Mouse (Mus musculus) embryonic facial prominence, embryonic 11.5 days (tissue): Measurements from ENCODE around the gene Nars2. TPM values are rescaled to one million over a fixed set of nuclear protein-coding genes. Genes with fewer than 3 reads are reported as not detected.

Experiments used
- ATAC-seq: fragments of 200-750 bp; cut with Nextera tagmentation; replicated peaks from 2 replicates; pipeline ENCODE4 v1.8.0; 2017; ENCODE audit warnings: low read depth; ENCODE audit not compliant: insufficient number of reproducible peaks, low FRiP score, low TSS enrichment
- DNase-seq: peaks from one replicate; pipeline ENCODE4 v3.0.0-alpha.2; 2015; ENCODE audit warnings: low spot score
- H3K27ac ChIP-seq: fragments of 300-500 bp; sonication (generic); replicated peaks from 2 replicates; pipeline ENCODE4 v1.5.1; 2014; ENCODE audit warnings: mild to moderate bottlenecking, low read depth, low read length, control low read depth
- H3K27me3 ChIP-seq: fragments of 300-500 bp; sonication (generic); 2 replicates; pipeline ENCODE4 v1.6.1; 2014; ENCODE audit warnings: mild to moderate bottlenecking, low read length, moderate library complexity, mixed read lengths; ENCODE audit not compliant: control insufficient read depth, insufficient read depth
- H3K36me3 ChIP-seq: fragments of 300-500 bp; sonication (generic); replicated peaks from 2 replicates; pipeline ENCODE4 v1.6.1; 2014; ENCODE audit warnings: low read depth, mild to moderate bottlenecking, low read length, moderate library complexity, mixed read lengths; ENCODE audit not compliant: control insufficient read depth, insufficient read depth
- H3K4me1 ChIP-seq: fragments of 300-500 bp; sonication (generic); 2 replicates; pipeline ENCODE4 v1.6.1; 2014; ENCODE audit warnings: low read length, mixed read lengths; ENCODE audit not compliant: control insufficient read depth, insufficient read depth
- H3K4me2 ChIP-seq: fragments of 300-500 bp; sonication (generic); 2 replicates; pipeline ENCODE4 v1.6.1; 2014; ENCODE audit warnings: low read depth, mild to moderate bottlenecking, control low read depth, low read length, moderate library complexity
- H3K4me3 ChIP-seq: fragments of 300-500 bp; sonication (generic); 2 replicates; pipeline ENCODE4 v1.5.1; 2014; ENCODE audit warnings: low read depth, low read length, control low read depth
- H3K9ac ChIP-seq: fragments of 300-500 bp; sonication (generic); replicated peaks from 2 replicates; pipeline ENCODE4 v1.6.1; 2014; ENCODE audit warnings: mild to moderate bottlenecking, control low read depth, low read length
- H3K9me3 ChIP-seq: fragments of 300-500 bp; sonication (generic); replicated peaks from 2 replicates; pipeline ENCODE4 v1.6.1; 2016; ENCODE audit warnings: mild to moderate bottlenecking, low read length, inconsistent platforms, mixed read lengths; ENCODE audit not compliant: control insufficient read depth
- WGBS: fragments of 180-500 bp; shearing (Covaris S2); extraction: QIAGEN DNeasy Blood & Tissue Kit; methylation state at CpG from one replicate; pipeline ENCODE4 v1.1.7; 2014; 5-methylcytosine and 5-hydroxymethylcytosine counted together
- polyA plus RNA-seq: library from polyadenylated mRNA; unstranded; fragments of >200 nt; fragmentation: Nextera tagmentation; extraction: Ambion mirVana; gene quantifications from 2 replicates; pipeline ENCODE4 v1.2.1, GENCODE M21; 2014

Gene Nars2
- 23.0 and 25.3 TPM in 2 replicates for polyA plus RNA-seq

DNA sequence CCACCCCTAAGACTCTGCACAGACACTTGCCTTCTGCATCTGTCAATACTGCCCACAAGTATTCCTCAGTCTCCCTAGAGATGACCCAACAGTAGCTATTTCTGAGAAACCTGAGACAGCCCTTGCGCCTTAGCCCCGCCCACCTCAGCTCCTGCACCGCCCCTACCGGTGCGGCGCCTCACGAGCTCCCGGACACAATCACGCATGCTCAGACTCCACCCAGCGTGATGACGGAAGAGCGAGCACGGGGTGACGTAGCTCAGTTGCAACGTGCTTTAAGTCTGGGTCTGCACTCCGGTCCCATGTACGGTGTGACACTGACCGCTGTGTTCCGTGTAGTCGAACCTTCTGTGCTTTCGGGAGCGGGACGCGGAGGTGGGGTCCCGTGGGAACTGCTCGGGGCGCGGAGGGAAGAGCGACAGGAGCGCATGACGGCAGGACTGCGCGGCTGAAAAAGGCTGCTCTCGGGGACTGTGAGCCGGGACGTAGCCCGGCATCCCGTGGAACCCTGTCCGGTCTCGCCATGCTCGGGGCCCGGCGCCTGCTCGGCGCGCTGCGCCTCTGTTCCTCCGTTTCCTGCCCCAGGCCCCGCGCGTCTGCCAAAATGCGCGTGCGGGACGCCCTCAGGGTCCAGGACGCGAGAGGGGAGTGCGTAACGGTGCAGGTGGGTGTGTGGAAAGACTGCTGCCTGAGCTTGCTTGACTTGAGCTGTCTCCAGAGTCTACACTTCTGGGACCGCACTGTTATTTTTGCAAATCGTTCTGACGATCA, at the start of gene Nars2:
Nars2 (plus strand) TSS at position 225 of the 771 bp plus-strand sequence.
- Histone ChIP-seq H3K36me3 (no peaks in the 10 kb centered on the region), H3K4me1 (no peaks in the 10 kb centered on the region; the same call in 1 of the 2 replicates), H3K4me3 (peak within 1 kb of the TSS; percentile 87), H3K9ac (peak within 1 kb of the TSS; percentile 79), H3K27ac (peak within 1 kb of the TSS; percentile 67), H3K27me3 (no peaks in the 10 kb centered on the region), H3K9me3 (no peaks in the 10 kb centered on the region), H3K4me2 (peak within 1 kb of the TSS; percentile 76)
- ATAC-seq: peak; percentile 100
- under 1% methylated on average over 62 of the region's 62 CpGs for WGBS
- DNase-seq: peak; percentile 97

DNA sequence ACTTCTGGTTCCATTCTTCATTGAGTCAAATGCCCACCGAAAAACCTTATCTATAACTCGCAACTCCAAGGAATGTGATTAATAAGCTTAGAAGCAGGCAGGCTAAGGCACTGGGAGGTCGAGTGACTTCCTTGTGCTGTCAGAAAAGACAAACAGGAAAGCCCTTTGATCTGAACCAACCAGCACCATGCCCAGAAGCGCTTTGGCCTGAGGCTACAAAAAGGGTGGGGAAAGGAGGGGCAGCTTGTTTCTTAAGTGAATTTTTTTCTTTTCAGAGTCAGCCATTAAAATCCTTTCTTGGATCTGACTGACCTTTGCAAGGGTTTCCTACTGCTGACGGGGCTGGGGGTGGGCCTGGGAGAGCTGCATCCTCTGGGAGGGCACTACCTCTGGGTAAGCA, 49.1 kb upstream of the Nars2 start:
- Histone ChIP-seq H3K4me1 (no peaks in the 10 kb centered on the region), H3K4me2 (no peak overlapping the region), H3K9me3 (no peaks in the 10 kb centered on the region), H3K27ac (no peak overlapping the region), H3K27me3 (no peaks in the 10 kb centered on the region), H3K36me3 (no peaks in the 10 kb centered on the region), H3K9ac (no peak overlapping the region), H3K4me3 (no peak overlapping the region)
- DNase-seq (no peak), ATAC-seq (no peak)
- WGBS: 45% methylated on average over 5 of the region's 5 CpGs

DNA sequence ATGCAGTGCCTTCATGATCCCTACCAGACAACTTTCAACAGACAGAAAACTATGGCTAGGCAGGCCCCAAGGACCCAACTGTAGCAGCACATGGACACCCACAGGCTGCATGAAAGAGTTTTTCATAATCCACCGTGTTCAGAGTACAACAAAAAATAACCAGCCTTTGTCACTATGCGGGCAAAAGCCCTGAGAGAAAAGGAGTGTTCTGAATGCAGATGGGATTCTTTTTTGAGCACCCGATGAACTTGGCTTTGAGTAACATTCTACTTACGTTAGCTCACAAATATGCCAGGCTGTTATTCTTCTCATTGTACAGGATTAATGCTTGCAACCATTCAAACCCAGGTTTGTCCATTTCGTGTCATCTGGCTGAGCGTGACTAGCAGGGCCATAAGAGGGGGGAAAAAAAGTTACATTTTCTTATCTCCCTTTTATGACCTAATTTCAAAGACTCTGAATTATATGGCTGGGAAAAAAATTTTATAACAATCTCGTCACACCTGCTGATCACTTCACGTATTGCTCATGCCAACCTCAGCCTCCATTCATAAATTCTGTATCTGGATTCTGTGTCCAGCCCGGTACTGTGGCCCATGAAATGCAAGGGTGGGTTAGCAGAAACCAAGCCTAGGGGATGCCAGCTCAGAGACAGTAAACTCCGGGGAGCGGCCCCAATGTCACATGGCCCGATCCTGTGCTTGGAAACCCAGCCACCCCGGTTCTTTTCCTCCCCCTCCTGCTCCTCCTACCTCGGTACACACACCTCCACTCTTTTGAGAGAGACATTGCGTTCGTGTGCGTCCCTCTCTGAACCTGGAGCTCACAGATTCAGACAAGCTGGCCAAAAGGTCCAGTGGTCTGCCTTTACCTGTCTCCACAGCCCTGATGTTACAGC, 48.0 kb upstream of the Nars2 start:
- WGBS: 90% methylated on average over 17 of the region's 17 CpGs
- DNase-seq: no peak
- Histone ChIP-seq H3K4me1 (no peaks in the 10 kb centered on the region), H3K9me3 (no peaks in the 10 kb centered on the region), H3K27me3 (no peaks in the 10 kb centered on the region), H3K36me3 (no peaks in the 10 kb centered on the region), H3K4me3 (no peak overlapping the region), H3K4me2 (no peak overlapping the region), H3K27ac (no peak overlapping the region), H3K9ac (no peak overlapping the region)
- ATAC-seq: no peak

DNA sequence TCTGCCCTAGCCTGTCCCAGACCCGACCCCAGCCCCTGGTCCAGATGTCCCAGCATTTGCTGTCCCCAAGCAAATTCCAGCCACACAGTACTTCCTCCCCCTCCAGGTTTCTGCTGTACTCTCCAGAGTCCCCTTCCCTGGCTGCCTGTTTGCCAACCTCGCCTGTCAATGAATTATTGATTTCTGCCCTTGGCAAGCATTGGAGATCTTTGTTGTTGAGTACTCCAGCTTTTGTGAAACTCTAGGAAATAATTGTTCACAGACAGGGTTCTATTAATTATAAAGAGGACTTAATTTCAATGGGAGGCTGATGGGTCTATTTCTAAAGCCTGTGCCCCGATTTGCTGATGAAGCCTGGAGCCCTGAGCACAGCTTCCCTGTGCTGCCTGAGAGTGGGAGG, 46.9 kb upstream of the Nars2 start:
- DNase-seq (no peak), ATAC-seq (no peak)
- no peaks in the 10 kb centered on the region for H3K36me3 ChIP-seq
- H3K27me3 ChIP-seq: no peaks in the 10 kb centered on the region
- no peak overlapping the region for H3K4me2 ChIP-seq
- no peaks in the 10 kb centered on the region for H3K9me3 ChIP-seq
- H3K9ac ChIP-seq: no peak overlapping the region
- no peak overlapping the region for H3K27ac ChIP-seq
- no peak overlapping the region for H3K4me3 ChIP-seq
- no peaks in the 10 kb centered on the region for H3K4me1 ChIP-seq
- WGBS: 45% methylated on average over 3 of the region's 3 CpGs

DNA sequence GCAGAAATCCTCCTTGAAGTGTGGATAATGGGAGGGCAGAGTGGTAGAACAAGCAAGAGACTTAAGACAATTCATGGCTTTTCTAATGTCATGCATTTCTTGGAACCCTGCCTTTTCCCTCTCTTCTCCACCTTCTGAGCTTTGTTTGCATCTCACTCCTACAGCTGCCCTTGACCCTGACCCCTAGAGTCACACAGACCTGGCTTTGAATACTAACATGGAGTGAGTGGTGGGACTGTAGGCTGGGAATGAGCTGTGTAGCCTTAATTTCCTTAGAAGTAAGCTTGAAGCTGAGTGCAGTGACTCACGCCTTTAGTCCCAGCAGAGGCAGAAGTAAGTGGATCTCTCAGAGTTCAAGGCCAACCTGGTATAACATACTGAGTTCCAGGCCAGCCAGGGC, 46.4 kb upstream of the Nars2 start:
- Histone ChIP-seq H3K4me2 (no peak overlapping the region), H3K9ac (no peak overlapping the region), H3K36me3 (no peaks in the 10 kb centered on the region), H3K27me3 (no peaks in the 10 kb centered on the region), H3K4me1 (no peaks in the 10 kb centered on the region), H3K27ac (no peak overlapping the region), H3K4me3 (no peak overlapping the region), H3K9me3 (no peaks in the 10 kb centered on the region)
- WGBS: 72% methylated on average over 1 of the region's 1 CpGs
- no peak for DNase-seq
- ATAC-seq: no peak

DNA sequence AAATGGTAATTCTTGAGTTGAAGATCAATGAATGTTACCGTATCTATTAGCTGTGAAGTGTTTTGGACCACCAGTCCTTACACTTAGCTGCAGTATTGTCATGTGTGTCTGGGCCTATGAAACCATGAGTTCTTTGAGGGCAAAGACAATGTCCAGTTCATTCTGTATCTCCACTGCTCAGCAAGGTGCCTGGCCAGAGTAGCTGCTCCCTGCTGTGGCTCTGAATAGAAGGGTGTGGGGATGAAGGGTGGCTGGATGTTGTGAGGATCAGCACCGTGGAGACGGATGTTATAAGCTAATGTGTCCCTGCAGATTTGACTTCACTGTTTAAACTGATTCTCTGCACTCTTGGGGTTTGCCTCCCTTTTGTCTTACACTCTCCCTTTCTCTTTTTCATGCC, 45.9 kb upstream of the Nars2 start:
- no peak for ATAC-seq
- Histone ChIP-seq H3K4me1 (no peaks in the 10 kb centered on the region), H3K27me3 (no peaks in the 10 kb centered on the region), H3K9ac (no peak overlapping the region), H3K4me3 (no peak overlapping the region), H3K9me3 (no peaks in the 10 kb centered on the region), H3K4me2 (no peak overlapping the region), H3K27ac (no peak overlapping the region), H3K36me3 (no peaks in the 10 kb centered on the region)
- WGBS: 91% methylated on average over 3 of the region's 3 CpGs
- no peak for DNase-seq

DNA sequence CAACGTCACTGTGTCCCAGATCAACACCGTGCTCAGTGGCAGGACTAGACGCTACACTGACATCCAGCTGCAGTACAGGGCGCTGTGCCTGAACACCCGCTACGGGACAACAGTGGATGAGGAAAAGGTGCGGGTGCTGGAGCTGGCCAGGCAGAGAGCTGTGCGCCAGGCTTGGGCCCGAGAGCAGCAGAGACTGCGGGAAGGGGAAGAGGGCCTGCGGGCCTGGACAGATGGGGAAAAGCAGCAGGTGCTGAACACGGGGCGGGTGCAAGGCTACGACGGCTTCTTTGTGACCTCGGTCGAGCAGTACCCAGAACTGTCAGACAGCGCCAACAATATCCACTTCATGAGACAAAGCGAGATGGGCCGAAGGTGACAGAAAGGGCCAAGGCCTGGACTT, 45.1 kb upstream of the Nars2 start:
- Histone ChIP-seq H3K27ac (no peak overlapping the region), H3K4me2 (no peak overlapping the region), H3K4me3 (no peak overlapping the region), H3K9ac (no peak overlapping the region), H3K27me3 (no peaks in the 10 kb centered on the region), H3K4me1 (no peaks in the 10 kb centered on the region), H3K36me3 (no peaks in the 10 kb centered on the region), H3K9me3 (no peaks in the 10 kb centered on the region)
- no peak for DNase-seq
- 0 out of 2 replicates have a peak, but pooled peaks have one; percentile 16 for ATAC-seq
- 95% methylated on average over 20 of the region's 20 CpGs for WGBS
